Mouse (Mus musculus): Measurements from ENCODE around the gene Fam102b.

Gene Fam102b

GRCm38 (mm10) chr3:109010489-109011260 is 16.7 kb downstream of the Fam102b start:
- no peak for DNase-seq (ENCODE audit: low spot score)

GRCm38 (mm10) chr3:109008180-109008579 is 19.2 kb downstream of the Fam102b start:
- DNase-seq (ENCODE audit: low spot score) = no peak

- no peak for DNase-seq (ENCODE audit: low spot score)
Measured at GRCm38 (mm10) chr3:109005777-109006176, 21.6 kb downstream of the Fam102b start.

- no peak for DNase-seq (ENCODE audit: low spot score)
Measured at GRCm38 (mm10) chr3:108999173-108999572, 28.2 kb downstream of the Fam102b start.

GRCm38 (mm10) chr3:108997762-108998161 is 29.6 kb downstream of the Fam102b start:
- no peak for DNase-seq (ENCODE audit: low spot score)

- no peak for DNase-seq (ENCODE audit: low spot score)
Measured at GRCm38 (mm10) chr3:108997284-108997683, 30.1 kb downstream of the Fam102b start.

GRCm38 (mm10) chr3:108995379-108995778 is 32.0 kb downstream of the Fam102b start:
- DNase-seq (ENCODE audit: low spot score) = no peak

- DNase-seq (ENCODE audit: low spot score) = no peak
Measured at GRCm38 (mm10) chr3:108994477-108994876, 32.9 kb downstream of the Fam102b start.

- DNase-seq (ENCODE audit: low spot score) = no peak
Measured at GRCm38 (mm10) chr3:108989971-108990548, 37.3 kb downstream of the Fam102b start.

- no peak for DNase-seq (ENCODE audit: low spot score)
Measured at GRCm38 (mm10) chr3:108987009-108987659, 40.3 kb downstream of the Fam102b start.

- no peak for DNase-seq (ENCODE audit: low spot score)
Measured at GRCm38 (mm10) chr3:108986534-108986933, 40.9 kb downstream of the Fam102b start.

GRCm38 (mm10) chr3:108983989-108984388 is 43.4 kb downstream of the Fam102b start:
- no peak for DNase-seq (ENCODE audit: low spot score)

- DNase-seq (ENCODE audit: low spot score) = no peak
Measured at GRCm38 (mm10) chr3:108981946-108982345, 45.5 kb downstream of the Fam102b start.

- DNase-seq (ENCODE audit: low spot score) = no peak
Measured at GRCm38 (mm10) chr3:108977340-108978030, 49.9 kb downstream of the Fam102b start.

- DNase-seq (ENCODE audit: low spot score) = no peak
Measured at GRCm38 (mm10) chr3:108974920-108975485, 52.4 kb downstream of the Fam102b start.

GRCm38 (mm10) chr3:108973980-108974660 is 53.3 kb downstream of the Fam102b start:
- DNase-seq (ENCODE audit: low spot score) = no peak

- no peak for DNase-seq (ENCODE audit: low spot score)
Measured at GRCm38 (mm10) chr3:108966051-108966450, 61.4 kb downstream of the Fam102b start.

GRCm38 (mm10) chr3:108964361-108965044 is 62.9 kb downstream of the Fam102b start:
- DNase-seq (ENCODE audit: low spot score) = peak; percentile 17

GRCm38 (mm10) chr3:108963776-108964175 is 63.6 kb downstream of the Fam102b start:
- no peak for DNase-seq (ENCODE audit: low spot score)

- DNase-seq (ENCODE audit: low spot score) = no peak
Measured at GRCm38 (mm10) chr3:108963278-108963677, 64.1 kb downstream of the Fam102b start.

GRCm38 (mm10) chr3:108961655-108962054 is 65.8 kb downstream of the Fam102b start:
- no peak for DNase-seq (ENCODE audit: low spot score)

All from embryo, embryonic 10.5 days (tissue).